Mouse (Mus musculus): ENCODE results near the gene Dlg1. TPM values are rescaled to one million over a fixed set of nuclear protein-coding genes. Genes with fewer than 3 reads are reported as not detected.
A peak's percentile ranks its signal among the peaks of the same experiment; 100 is the strongest.

Gene Dlg1
- total and polyA plus RNA-seq, 3 experiments, result 11.2 to 109 (median 60.7) TPM

DNA sequence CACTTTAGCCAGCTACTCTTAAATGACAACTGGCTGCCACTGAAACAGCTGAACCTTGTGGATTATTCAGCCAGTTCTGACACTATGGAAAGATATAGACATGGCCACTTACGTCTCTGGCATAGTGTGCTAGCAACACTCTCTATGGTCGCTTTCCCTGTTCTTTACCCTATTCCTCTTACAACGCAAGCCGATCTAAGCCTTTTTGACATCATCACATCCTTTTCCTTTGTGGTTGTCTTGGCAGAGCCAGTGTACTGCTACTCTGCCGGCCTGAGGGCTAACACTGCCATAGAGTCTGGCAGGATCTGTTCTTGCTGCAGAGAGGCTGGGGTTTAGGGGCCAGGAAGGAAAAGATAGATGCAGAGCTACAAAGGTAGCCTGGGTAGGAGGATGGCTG, 3.8 kb upstream of the Dlg1 start:
- peaks cover 33% of the 10 kb centered on the region for H3K27me3 ChIP-seq (ENCODE audit: insufficient read depth, low read length)
- TF ChIP-seq TAL1 (conservative IDR thresholded peaks at IDR 0.05; ENCODE audit: low read depth, low read length) (no peak), CTCF (IDR thresholded peaks at IDR 0.05; ENCODE audit: low read depth, low read length) (no peak), POLR2AphosphoS5 (IDR thresholded peaks at IDR 0.05; ENCODE audit: insufficient replicate concordance, low read depth, low read length) (no peak), GATA1 (IDR thresholded peaks at IDR 0.05; ENCODE audit: borderline replicate concordance, low read length) (no peak), GATA2 (IDR thresholded peaks at IDR 0.05; ENCODE audit: borderline replicate concordance, low read depth, low read length) (no peak)
- no peak overlapping the region for H3K4me3 ChIP-seq (ENCODE audit: low read depth, low read length)
- no peaks in the 10 kb centered on the region for H3K9me3 ChIP-seq (replicated peaks)
- H3K36me3 ChIP-seq (replicated peaks), result no peaks in the 10 kb centered on the region
- DNase-seq (ENCODE audit: low spot score) (no peak), ATAC-seq (ENCODE audit: extremely low read depth, insufficient number of reproducible peaks, low FRiP score, poor library complexity, severe bottlenecking) (no peak)
- H3K4me1 ChIP-seq (ENCODE audit: insufficient read depth, low read depth, low read length), result peaks cover 17% of the 10 kb centered on the region

DNA sequence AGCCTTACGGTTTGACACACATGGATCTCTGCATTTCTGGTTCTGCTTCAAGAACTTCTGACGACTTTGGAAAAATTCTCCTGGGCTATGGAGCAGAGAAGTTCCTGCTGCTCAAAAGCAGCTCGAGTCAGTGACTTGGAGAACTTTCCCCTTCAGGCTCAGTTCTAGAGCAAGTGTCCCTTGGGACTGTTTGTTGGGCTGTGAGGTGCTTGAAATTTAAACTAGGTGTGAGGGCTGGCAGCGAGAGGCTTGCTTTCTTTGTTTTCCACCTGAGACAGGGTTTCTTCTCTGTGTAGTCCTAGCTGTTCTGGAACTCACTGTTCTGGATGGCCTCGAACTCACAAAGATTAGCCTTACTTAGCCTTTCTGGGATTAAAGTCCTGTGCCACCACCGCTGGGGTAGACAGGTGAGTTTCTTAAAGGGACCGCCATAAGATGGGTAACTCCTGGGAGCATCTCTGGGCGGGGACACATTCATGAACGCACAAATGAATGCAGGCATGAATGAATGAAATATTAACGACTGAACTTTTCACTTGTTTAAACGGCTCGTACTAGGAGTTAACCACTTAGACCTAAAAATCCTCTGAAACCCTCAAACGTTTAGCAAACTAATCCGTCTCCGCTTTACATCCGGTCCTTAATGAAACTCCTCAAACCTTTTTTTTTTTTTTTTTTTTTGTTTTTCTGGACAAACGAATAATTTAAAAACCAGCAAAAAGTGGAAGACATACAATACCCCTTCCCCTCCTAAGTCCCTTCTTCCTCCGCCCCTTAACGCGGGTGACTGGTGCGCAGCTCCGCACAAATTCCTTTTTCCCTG, 476 bp upstream of the Dlg1 start:
- peaks cover 13% of the 10 kb centered on the region for H3K36me3 ChIP-seq (replicated peaks)
- H3K27me3 ChIP-seq (ENCODE audit: insufficient read depth, low read length), result peaks cover 26% of the 10 kb centered on the region
- DNase-seq (ENCODE audit: low spot score), result no peak
- TF ChIP-seq CTCF (IDR thresholded peaks at IDR 0.05; ENCODE audit: low read depth, low read length) (no peak), POLR2AphosphoS5 (IDR thresholded peaks at IDR 0.05; ENCODE audit: insufficient replicate concordance, low read depth, low read length) (no peak), GATA2 (IDR thresholded peaks at IDR 0.05; ENCODE audit: borderline replicate concordance, low read depth, low read length) (no peak), TAL1 (conservative IDR thresholded peaks at IDR 0.05; ENCODE audit: low read depth, low read length) (no peak), GATA1 (IDR thresholded peaks at IDR 0.05; ENCODE audit: borderline replicate concordance, low read length) (no peak)
- H3K4me3 ChIP-seq (ENCODE audit: low read depth, low read length), result peak overlapping the region; percentile 85
- no peak for ATAC-seq (ENCODE audit: extremely low read depth, insufficient number of reproducible peaks, low FRiP score, poor library complexity, severe bottlenecking)
- no peaks in the 10 kb centered on the region for H3K9me3 ChIP-seq (replicated peaks)
- H3K4me1 ChIP-seq (ENCODE audit: insufficient read depth, low read depth, low read length), result peaks cover 40% of the 10 kb centered on the region

DNA sequence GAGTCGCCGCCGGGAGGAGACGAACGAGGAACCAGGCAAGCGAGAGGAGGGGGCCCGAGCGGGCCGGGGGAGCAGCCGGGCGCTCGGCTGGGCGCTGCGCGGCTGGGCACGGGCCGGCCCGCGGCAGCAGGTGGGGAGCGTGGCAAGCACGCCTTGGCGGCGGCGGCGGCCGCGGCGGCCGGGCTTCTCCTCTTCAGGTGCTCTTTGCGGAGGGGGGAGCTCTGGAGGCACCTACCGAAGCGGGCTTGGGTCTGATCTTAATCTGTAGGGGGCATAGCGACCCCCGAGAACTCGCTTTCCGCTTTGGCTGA, 999 bp downstream of the Dlg1 start:
- DNase-seq (ENCODE audit: low spot score) (no peak), ATAC-seq (ENCODE audit: extremely low read depth, insufficient number of reproducible peaks, low FRiP score, poor library complexity, severe bottlenecking) (no peak)
- H3K36me3 ChIP-seq (replicated peaks), result peaks cover 19% of the 10 kb centered on the region
- H3K4me3 ChIP-seq (ENCODE audit: low read depth, low read length), result peak overlapping the region; percentile 85
- no peak for TF ChIP-seq TAL1 (conservative IDR thresholded peaks at IDR 0.05; ENCODE audit: low read depth, low read length)
- no peak for TF ChIP-seq CTCF (IDR thresholded peaks at IDR 0.05; ENCODE audit: low read depth, low read length)
- no peak for TF ChIP-seq GATA2 (IDR thresholded peaks at IDR 0.05; ENCODE audit: borderline replicate concordance, low read depth, low read length)
- no peak for TF ChIP-seq POLR2AphosphoS5 (IDR thresholded peaks at IDR 0.05; ENCODE audit: insufficient replicate concordance, low read depth, low read length)
- TF ChIP-seq GATA1 (IDR thresholded peaks at IDR 0.05; ENCODE audit: borderline replicate concordance, low read length), result no peak
- no peaks in the 10 kb centered on the region for H3K9me3 ChIP-seq (replicated peaks)
- H3K27me3 ChIP-seq (ENCODE audit: insufficient read depth, low read length), result peaks cover 12% of the 10 kb centered on the region
- peaks cover 36% of the 10 kb centered on the region for H3K4me1 ChIP-seq (ENCODE audit: insufficient read depth, low read depth, low read length)

DNA sequence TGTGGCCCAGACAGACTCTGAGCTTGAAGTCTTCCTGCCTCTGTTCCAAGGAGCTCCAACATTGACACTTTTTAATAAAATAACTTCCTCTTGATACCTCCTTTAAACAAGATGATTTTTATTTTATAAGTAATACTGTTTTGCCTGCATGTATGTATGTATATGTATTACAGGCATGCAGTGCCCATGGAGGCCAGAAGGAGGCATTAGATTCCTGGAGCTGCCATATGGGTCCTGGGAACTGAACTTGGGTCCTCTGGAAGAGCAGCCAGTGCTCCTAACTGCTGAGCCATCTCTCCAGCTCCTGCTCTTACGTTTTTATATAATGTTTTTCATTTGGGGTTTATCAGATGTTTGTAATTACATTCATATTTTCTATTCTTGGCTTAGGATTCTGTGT, 9.0 kb downstream of the Dlg1 start:
- ATAC-seq (ENCODE audit: extremely low read depth, insufficient number of reproducible peaks, low FRiP score, poor library complexity, severe bottlenecking), result no peak
- TF ChIP-seq CTCF (IDR thresholded peaks at IDR 0.05; ENCODE audit: low read depth, low read length) (no peak), GATA2 (IDR thresholded peaks at IDR 0.05; ENCODE audit: borderline replicate concordance, low read depth, low read length) (no peak), TAL1 (conservative IDR thresholded peaks at IDR 0.05; ENCODE audit: low read depth, low read length) (no peak), POLR2AphosphoS5 (IDR thresholded peaks at IDR 0.05; ENCODE audit: insufficient replicate concordance, low read depth, low read length) (no peak), GATA1 (IDR thresholded peaks at IDR 0.05; ENCODE audit: borderline replicate concordance, low read length) (no peak)
- peaks cover 11% of the 10 kb centered on the region; the same call in 1 of the 2 replicates for H3K4me1 ChIP-seq (ENCODE audit: insufficient read depth, low read depth, low read length)
- no peaks in the 10 kb centered on the region for H3K9me3 ChIP-seq (replicated peaks)
- H3K4me3 ChIP-seq (ENCODE audit: low read depth, low read length), result no peak overlapping the region
- H3K36me3 ChIP-seq (replicated peaks), result peaks cover 40% of the 10 kb centered on the region
- H3K27me3 ChIP-seq (ENCODE audit: insufficient read depth, low read length), result no peaks in the 10 kb centered on the region
- no peak for DNase-seq (ENCODE audit: low spot score)

DNA sequence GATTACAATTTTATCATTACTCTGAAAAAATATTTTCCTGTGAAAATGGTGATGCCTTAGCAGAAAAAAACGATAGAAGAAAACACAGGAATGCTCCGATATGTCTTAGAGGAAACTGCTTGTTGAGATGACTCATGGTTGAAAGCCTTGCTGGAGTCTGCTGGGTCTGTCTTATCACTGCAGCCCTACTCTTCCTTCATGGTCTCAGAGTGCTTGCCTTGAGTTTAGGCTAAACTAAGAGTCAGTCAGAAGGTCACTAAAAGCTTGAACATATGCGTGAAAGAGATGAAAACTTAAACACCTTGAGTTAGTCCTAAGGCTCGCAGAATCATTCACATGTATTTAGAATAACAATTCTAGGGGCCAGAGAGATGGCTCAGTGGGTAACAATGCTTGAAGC, 14.2 kb downstream of the Dlg1 start:
- no peak for TF ChIP-seq TAL1 (conservative IDR thresholded peaks at IDR 0.05; ENCODE audit: low read depth, low read length)
- no peak for TF ChIP-seq GATA2 (IDR thresholded peaks at IDR 0.05; ENCODE audit: borderline replicate concordance, low read depth, low read length)
- no peak for TF ChIP-seq GATA1 (IDR thresholded peaks at IDR 0.05; ENCODE audit: borderline replicate concordance, low read length)
- no peak for TF ChIP-seq POLR2AphosphoS5 (IDR thresholded peaks at IDR 0.05; ENCODE audit: insufficient replicate concordance, low read depth, low read length)
- TF ChIP-seq CTCF (IDR thresholded peaks at IDR 0.05; ENCODE audit: low read depth, low read length), result no peak
- Histone ChIP-seq H3K4me3 (ENCODE audit: low read depth, low read length) (no peak overlapping the region), H3K27me3 (ENCODE audit: insufficient read depth, low read length) (no peaks in the 10 kb centered on the region), H3K9me3 (replicated peaks) (no peaks in the 10 kb centered on the region), H3K4me1 (ENCODE audit: insufficient read depth, low read depth, low read length) (peaks cover 3% of the 10 kb centered on the region; the same call in 1 of the 2 replicates), H3K36me3 (replicated peaks) (peaks cover 29% of the 10 kb centered on the region)
- no peak for ATAC-seq (ENCODE audit: extremely low read depth, insufficient number of reproducible peaks, low FRiP score, poor library complexity, severe bottlenecking)
- no peak for DNase-seq (ENCODE audit: low spot score)

DNA sequence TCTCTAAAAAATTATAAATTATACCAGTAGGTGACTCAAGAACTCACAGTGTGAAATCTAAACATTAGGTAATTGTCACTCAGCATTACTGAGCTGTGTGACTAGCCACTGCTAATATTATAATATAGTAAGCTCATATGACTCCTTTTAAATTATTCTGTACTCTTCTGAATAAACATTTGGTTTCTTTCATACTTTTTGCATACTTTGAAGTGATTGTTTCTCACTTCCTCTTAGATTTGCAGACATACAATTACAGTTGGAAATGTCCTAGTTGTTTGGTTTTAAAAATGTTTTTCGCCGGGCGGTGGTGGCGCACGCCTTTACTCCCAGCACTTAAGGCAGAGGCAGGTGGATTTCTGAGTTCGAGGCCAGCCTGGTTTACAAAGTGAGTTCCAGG, 19.0 kb downstream of the Dlg1 start:
- H3K9me3 ChIP-seq (replicated peaks), result no peaks in the 10 kb centered on the region
- DNase-seq (ENCODE audit: low spot score) (no peak), ATAC-seq (ENCODE audit: extremely low read depth, insufficient number of reproducible peaks, low FRiP score, poor library complexity, severe bottlenecking) (no peak)
- H3K27me3 ChIP-seq (ENCODE audit: insufficient read depth, low read length), result no peaks in the 10 kb centered on the region
- peaks cover 4% of the 10 kb centered on the region; the same call in 1 of the 2 replicates for H3K4me1 ChIP-seq (ENCODE audit: insufficient read depth, low read depth, low read length)
- peaks cover 51% of the 10 kb centered on the region for H3K36me3 ChIP-seq (replicated peaks)
- no peak overlapping the region for H3K4me3 ChIP-seq (ENCODE audit: low read depth, low read length)
- TF ChIP-seq GATA1 (IDR thresholded peaks at IDR 0.05; ENCODE audit: borderline replicate concordance, low read length), result no peak
- no peak for TF ChIP-seq POLR2AphosphoS5 (IDR thresholded peaks at IDR 0.05; ENCODE audit: insufficient replicate concordance, low read depth, low read length)
